Mouse (Mus musculus): ENCODE measurements at regions not wholly inside any gene's neighbourhood (a gene's known extent, or its start where the extent isn't known, plus 50 kb on each side); places are given as distances from the start of the nearest gene placed in this dataset.

DNA sequence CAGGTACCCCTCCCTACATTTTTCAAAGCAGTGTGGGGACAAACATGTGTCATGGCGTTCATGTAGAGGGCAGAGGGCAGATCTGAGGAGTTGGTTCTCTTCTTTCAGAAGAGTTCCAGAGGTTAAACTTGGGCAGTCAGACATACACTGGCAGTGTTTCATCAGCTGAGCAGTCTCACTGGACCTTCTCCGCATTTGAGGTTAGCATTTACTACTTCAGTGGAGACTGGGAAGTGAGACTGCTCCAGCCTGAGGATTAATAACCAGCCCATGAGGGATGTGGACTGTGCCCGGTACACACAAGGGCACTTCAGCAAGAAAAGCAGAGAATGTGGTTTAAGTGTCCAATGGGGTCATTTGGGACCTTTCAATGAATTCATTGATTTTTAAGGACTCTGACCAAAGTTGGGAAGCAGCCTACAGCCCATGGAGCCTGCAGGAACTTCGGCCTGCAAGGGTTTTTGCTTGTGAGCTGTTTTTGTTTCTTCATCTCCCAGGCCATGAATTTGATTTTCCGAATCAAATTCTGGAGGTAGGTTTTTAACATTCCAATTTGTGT lies 166.6 kb downstream of the Rab11fip4 start:
- no peak for DNase-seq (ENCODE audit: extremely low spot score, low spot score)
- H3K9me3 ChIP-seq, result no peaks in the 10 kb centered on the region
- no peaks in the 10 kb centered on the region for H3K27me3 ChIP-seq (ENCODE audit: poor library complexity, severe bottlenecking)
- 87% methylated on average over 5 of the region's 5 CpGs for WGBS
- no peaks in the 10 kb centered on the region for H3K36me3 ChIP-seq (replicated peaks)
- no peak overlapping the region for H3K4me3 ChIP-seq
- peaks cover 7% of the 10 kb centered on the region for H3K4me1 ChIP-seq
- no peak overlapping the region for H3K27ac ChIP-seq

DNA sequence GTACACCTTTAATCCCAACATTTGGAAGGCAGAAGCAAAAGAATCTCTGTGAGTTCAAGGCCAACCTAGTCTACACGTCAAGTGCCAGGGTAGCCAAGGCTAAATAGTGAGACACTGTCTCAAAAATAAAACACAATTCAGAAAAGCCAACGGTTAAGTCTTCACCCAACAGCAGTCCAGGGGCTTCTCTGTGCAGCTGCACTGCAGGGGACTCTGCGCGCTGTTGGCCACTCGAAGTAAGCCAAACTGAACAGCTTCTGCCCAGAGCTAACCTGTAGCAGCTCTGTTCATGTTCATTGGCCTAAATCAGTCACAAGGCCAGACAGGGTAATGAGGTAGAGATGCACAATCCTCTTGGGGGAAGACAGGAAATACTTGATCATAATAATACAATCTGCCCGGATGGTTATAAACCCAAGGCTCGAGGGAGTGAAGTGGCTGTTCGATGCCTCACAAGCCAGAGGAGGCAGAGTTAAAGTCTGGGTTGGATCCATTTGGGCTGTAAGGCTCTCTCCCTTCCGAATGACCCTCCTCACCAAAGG lies 165.4 kb downstream of the Rab11fip4 start:
- Histone ChIP-seq H3K27me3 (ENCODE audit: poor library complexity, severe bottlenecking) (no peaks in the 10 kb centered on the region), H3K4me1 (peaks cover 14% of the 10 kb centered on the region), H3K9me3 (no peaks in the 10 kb centered on the region), H3K36me3 (replicated peaks) (no peaks in the 10 kb centered on the region), H3K4me3 (no peak overlapping the region), H3K27ac (no peak overlapping the region)
- DNase-seq (ENCODE audit: extremely low spot score, low spot score), result no peak
- WGBS, result 93% methylated on average over 9 of the region's 9 CpGs

DNA sequence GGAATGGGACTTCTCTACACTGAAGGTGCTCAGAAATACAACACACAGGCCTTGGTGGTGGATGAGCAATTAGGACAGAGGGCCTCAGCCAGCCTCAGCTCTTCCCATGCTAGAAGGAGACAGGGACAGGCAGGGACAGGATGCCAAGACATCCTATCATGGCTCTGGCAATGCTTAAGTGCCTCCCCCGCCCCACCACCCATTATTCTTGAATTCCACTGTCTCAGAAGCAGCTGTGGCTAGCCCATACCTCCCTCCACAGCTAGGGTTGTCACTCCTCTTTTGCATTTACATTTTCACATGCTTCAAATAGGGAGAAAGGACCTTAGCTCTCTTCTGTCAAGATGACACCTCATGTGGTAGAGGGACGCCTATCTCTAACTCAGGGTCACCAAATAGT lies 162.5 kb downstream of the Rab11fip4 start:
- Histone ChIP-seq H3K27me3 (ENCODE audit: poor library complexity, severe bottlenecking) (no peaks in the 10 kb centered on the region), H3K36me3 (replicated peaks) (no peaks in the 10 kb centered on the region)
- WGBS, result 91% methylated on average over 2 of the region's 2 CpGs

DNA sequence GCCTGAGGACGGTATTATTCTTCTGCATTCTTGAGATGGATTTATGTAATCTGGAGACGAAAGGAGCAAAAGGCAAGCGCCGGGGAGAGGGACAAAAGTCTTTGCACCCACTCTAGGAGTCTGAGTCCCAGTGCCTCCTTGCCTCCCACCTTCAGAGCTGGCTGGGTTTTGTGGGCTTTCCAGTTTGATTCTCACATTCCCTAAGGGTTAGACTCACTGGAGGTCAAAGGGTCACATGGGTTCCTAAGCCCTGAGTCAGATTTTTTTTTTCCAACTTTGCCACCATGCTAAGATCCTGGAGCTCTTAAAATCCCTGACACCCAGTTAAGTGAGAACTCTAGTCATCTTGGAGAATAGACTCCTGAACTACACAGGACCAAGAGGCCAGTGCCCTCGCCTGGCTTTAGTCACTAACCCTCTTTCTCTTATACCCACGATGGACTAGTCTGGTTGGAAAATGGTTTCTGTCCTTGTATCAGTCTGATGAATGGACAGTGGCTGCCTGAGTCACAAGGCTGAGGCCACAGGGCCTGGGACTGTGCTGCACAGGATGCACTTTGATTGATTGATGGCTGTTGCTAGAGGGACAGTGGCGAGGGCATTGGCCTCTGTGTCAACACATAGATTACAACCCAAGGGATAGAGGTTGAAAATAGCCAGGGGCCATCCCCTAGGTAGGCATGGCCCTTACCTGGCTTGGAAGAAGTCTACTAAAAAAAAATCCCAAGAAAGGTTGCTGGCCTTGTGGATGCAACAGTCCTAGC lies 161.9 kb downstream of the Rab11fip4 start:
- no peaks in the 10 kb centered on the region for H3K27me3 ChIP-seq (ENCODE audit: poor library complexity, severe bottlenecking)
- no peak for DNase-seq (ENCODE audit: extremely low spot score, low spot score)
- no peak overlapping the region for H3K27ac ChIP-seq
- H3K36me3 ChIP-seq (replicated peaks), result no peaks in the 10 kb centered on the region
- H3K9me3 ChIP-seq, result no peaks in the 10 kb centered on the region
- peaks cover 14% of the 10 kb centered on the region for H3K4me1 ChIP-seq
- WGBS, result 60% methylated on average over 7 of the region's 7 CpGs
- no peak overlapping the region for H3K4me3 ChIP-seq

More for the DNA sequence above, 162.5 kb downstream of the Rab11fip4 start:
- Histone ChIP-seq H3K4me1 (peaks cover 14% of the 10 kb centered on the region), H3K4me3 (no peak overlapping the region), H3K9me3 (no peaks in the 10 kb centered on the region), H3K27ac (no peak overlapping the region)
- no peak for DNase-seq (ENCODE audit: extremely low spot score, low spot score)

DNA sequence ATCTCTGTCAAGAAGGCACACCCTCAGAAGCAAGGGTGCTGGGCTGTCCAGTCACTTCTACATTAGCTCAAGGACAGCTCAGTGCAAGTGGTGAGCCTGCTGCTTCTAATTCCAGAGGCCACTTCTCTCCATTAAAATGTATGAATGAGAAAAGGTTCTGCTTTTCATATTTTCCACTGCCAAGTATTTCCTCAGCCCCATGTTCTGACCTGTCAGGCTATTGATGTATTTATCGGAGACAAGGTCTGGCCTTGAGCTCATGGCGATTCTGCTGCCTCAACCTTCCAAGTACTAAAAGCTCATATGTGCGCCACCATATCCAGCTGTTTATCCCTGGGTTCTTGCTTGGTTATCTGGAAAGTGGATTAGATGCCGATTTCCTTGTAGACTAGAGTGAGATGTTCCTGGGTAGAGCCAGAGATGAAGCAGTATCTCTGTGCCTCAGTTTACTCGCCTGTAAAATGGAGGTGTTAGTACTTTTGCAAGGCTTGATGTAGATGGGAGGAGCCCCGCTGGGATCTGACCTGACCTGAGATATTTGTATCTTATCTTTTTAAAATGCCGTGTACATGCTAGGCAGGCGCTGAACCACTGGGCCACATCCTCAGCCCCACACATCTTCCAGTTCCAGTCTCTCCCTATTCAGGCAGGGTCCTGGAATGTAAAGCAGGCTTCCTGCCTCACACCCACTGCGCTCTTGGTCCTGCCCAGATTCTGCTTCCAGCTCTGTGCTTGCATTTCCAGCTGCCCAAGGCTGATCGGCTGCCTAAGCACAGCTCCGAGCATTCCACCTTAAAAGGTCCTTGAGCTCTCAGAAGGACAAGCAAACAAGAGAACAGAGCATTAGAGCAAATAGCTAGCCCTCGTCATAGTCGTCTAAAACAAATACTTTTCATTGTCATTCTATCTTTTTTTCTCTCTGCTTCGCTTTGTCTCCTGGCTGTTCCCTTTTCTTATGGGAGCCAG lies 161.0 kb downstream of the Rab11fip4 start:
- Histone ChIP-seq H3K27ac (no peak overlapping the region), H3K4me1 (peaks cover 14% of the 10 kb centered on the region), H3K36me3 (replicated peaks) (no peaks in the 10 kb centered on the region), H3K9me3 (no peaks in the 10 kb centered on the region), H3K4me3 (no peak overlapping the region), H3K27me3 (ENCODE audit: poor library complexity, severe bottlenecking) (no peaks in the 10 kb centered on the region)
- WGBS, result 64% methylated on average over 14 of the region's 14 CpGs
- DNase-seq (ENCODE audit: extremely low spot score, low spot score), result no peak

DNA sequence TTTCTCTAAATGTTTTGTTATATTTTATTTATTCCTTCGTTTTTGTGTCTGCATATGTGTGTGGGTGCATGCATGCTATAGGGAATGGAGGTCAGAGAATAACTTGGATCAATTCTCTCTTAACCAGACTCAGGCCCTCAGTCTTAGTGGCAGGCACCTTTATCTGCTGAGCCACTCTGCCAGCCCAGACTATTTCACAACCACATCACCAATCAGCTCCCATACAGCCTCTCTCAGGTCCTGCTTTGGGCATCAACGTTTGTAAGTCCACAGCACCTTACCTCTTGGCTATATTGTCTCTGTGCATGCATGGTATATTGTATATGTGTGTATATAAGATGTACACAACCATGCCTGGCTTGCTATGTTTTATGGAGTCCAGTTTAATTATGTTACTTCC lies 159.9 kb downstream of the Rab11fip4 start:
- H3K9me3 ChIP-seq, result peaks cover 1% of the 10 kb centered on the region; the same call in 1 of the 2 replicates
- H3K36me3 ChIP-seq (replicated peaks), result no peaks in the 10 kb centered on the region
- H3K4me1 ChIP-seq, result peaks cover 14% of the 10 kb centered on the region
- H3K27me3 ChIP-seq (ENCODE audit: poor library complexity, severe bottlenecking), result no peaks in the 10 kb centered on the region
- H3K4me3 ChIP-seq, result no peak overlapping the region
- no peak overlapping the region for H3K27ac ChIP-seq
- WGBS, result 79% methylated on average over 2 of the region's 2 CpGs
- no peak for DNase-seq (ENCODE audit: extremely low spot score, low spot score)

DNA sequence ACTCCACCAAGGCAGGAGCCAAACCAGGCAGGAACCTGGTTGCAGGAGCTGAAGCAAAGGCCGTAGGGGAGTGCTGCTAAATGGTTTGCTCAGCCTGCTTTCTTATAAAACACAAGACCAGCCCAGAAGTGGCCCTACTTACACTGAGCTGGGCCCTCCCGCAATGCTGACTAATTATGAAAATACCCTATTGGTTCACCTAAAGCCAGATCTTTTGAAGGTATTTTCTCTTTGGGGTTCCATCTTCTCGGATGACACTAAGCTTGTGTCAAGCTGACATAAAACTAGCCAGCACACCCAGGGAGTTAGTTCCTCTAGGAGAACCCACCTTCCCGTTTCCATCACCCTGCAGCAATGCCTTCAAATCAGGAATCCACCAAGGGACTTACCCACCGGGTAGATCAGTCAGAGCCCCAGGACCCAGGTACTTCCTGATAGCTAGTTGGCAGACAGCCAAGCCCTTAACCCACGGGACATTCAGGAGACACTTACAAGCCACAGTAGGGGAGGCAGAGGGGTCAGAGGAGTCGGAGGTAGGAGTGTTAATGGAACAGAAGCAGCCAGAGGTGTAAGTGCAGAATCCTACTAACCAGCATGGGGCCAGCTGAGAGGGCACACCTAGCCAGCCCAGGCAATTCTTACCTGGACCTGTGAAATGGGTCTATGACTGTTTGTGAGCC lies 158.9 kb downstream of the Rab11fip4 start:
- Histone ChIP-seq H3K4me3 (no peak overlapping the region), H3K27ac (no peak overlapping the region), H3K4me1 (peaks cover 14% of the 10 kb centered on the region), H3K9me3 (peaks cover 3% of the 10 kb centered on the region; the same call in 1 of the 2 replicates), H3K36me3 (replicated peaks) (no peaks in the 10 kb centered on the region), H3K27me3 (ENCODE audit: poor library complexity, severe bottlenecking) (no peaks in the 10 kb centered on the region)
- WGBS, result 79% methylated on average over 7 of the region's 7 CpGs
- DNase-seq (ENCODE audit: extremely low spot score, low spot score), result no peak

DNA sequence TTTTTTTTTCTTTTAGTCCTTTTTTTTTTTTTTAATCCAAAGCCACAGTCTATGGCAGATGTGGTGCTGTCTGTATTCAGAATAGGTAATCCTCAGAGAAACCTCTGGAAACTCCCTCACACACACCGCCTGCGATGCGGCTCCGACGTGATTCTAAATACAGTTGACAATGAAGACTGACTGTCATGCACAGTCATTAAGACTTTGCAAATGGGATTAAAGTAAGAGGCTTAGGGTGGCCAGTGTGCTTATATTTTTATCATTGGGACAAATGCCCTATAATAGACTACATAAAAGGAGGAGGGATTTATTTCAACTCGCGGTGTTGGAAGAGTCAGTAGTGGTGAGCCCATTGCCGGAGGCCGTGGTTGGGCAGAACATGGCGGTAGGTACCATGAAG lies 158.1 kb downstream of the Rab11fip4 start:
- Histone ChIP-seq H3K27ac (no peak overlapping the region), H3K9me3 (peaks cover 3% of the 10 kb centered on the region; the same call in 1 of the 2 replicates), H3K4me1 (peaks cover 14% of the 10 kb centered on the region), H3K27me3 (ENCODE audit: poor library complexity, severe bottlenecking) (no peaks in the 10 kb centered on the region), H3K36me3 (replicated peaks) (no peaks in the 10 kb centered on the region), H3K4me3 (no peak overlapping the region)
- 93% methylated on average over 10 of the region's 10 CpGs for WGBS
- DNase-seq (ENCODE audit: extremely low spot score, low spot score), result no peak

DNA sequence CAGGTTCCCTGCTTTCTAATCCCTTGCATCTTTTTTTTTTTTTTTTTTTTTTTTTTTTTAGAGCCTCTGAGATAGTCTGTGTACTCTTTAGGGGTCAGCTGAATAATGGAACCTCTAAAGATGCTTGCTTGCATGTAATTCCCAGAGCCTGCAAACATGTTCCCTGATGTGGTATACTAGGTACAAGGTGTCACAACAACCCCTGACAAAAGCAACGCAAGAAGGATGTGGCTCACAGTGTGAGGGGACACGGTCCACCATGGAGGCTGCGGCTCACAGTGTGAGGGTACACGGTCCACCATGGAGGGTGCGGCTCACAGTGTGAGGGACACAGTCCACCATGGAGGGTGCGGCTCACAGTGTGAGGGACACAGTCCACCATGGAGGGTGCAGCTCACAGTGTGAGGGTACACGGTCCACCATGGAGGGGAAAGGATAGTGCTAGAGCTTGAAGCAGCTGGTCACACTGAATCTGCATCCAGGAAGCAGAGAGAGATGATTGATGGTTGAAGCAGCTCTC lies 157.7 kb downstream of the Rab11fip4 start:
- no peak overlapping the region for H3K4me3 ChIP-seq
- no peak overlapping the region for H3K27ac ChIP-seq
- H3K36me3 ChIP-seq (replicated peaks), result no peaks in the 10 kb centered on the region
- H3K4me1 ChIP-seq, result peaks cover 14% of the 10 kb centered on the region
- WGBS, result 96% methylated on average over 7 of the region's 7 CpGs
- H3K9me3 ChIP-seq, result peaks cover 3% of the 10 kb centered on the region; the same call in 1 of the 2 replicates
- DNase-seq (ENCODE audit: extremely low spot score, low spot score), result no peak
- no peaks in the 10 kb centered on the region for H3K27me3 ChIP-seq (ENCODE audit: poor library complexity, severe bottlenecking)

DNA sequence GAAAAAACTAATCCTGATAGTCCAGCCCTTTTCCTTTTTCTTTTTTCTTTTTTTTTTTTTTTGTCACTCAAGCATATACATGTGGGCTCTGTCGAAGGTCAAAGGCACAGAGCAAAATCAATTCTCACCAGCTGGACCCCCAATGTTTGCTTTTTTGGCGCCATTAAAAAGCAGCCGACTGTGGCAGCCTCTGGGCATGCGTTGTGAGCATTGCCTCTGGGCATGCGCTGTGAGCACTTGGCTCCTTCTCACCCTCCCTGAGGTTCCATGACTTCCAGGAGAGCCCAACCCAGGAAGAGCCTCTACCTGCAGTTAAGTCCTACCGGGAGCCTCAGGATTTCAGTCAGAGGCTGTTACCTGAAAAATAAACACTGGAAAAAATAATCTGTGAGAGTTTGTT lies 156.8 kb downstream of the Rab11fip4 start:
- no peak overlapping the region for H3K4me3 ChIP-seq
- no peaks in the 10 kb centered on the region for H3K27me3 ChIP-seq (ENCODE audit: poor library complexity, severe bottlenecking)
- H3K9me3 ChIP-seq, result peaks cover 3% of the 10 kb centered on the region; the same call in 1 of the 2 replicates
- peaks cover 10% of the 10 kb centered on the region for H3K4me1 ChIP-seq
- 87% methylated on average over 6 of the region's 6 CpGs for WGBS
- no peak for DNase-seq (ENCODE audit: extremely low spot score, low spot score)
- no peak overlapping the region for H3K27ac ChIP-seq
- no peaks in the 10 kb centered on the region for H3K36me3 ChIP-seq (replicated peaks)
